In the genomic region with DNA sequence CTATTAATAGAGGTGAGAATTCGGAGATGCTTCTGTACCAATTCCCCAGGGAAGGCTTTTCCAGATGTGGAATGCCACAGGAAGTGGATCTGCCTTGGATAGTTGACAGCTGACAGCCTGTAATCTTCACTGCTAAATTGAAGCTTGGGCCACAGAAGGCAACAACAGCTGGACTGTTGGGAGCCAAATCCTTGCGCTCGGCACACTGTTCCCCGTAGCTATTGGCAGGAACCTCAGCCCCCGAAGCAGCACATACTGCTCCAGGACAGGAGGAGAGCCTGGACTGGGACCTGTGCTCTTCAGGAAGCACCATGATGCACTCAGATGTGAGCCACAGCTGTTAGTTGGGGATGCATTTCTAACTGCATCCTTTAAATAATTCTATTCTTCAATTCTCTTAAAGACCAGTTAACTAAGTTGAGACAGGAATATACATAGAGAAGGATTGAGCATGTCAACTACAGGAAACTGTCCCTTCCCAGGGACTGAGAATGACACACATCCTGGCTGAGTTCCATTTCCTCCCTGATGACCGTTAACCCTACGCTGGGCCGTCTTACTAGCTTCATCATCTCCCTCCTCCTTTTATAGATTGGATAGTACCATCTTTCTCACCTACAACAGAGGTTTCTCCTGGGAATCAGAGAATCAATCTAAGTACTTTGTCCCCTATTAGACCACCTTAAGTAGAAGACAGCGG, we compare ENCODE assay signal across 13 mouse cellular contexts.
DNase-seq lines count a peak whose midpoint lies in the region; ATAC-seq and TF ChIP-seq lines count a peak whose summit lies in the region.
"Had no signal": no experiment of that assay in that cellular context is flagged by ENCODE, and none has a peak within 500 bp of the region (broad histone marks: within the 10 kb centered on the region; RNA-seq: fewer than 3 reads in every experiment).

No protein-coding gene starts in this region.

- no peak overlapping the region for H3K27ac ChIP-seq in heart, embryonic 12.5 days (ENCODE audit: poor library complexity, severe bottlenecking)
- no peak overlapping the region for H3K27ac ChIP-seq in lung, embryonic 14.5 days (ENCODE audit: low read depth)
- H3K27ac ChIP-seq in heart, embryonic 13.5 days (replicated peaks): 0 out of 2 replicates have a peak overlapping the region, but pooled peaks have one; percentile 50

- intact Hi-C loops in heart, postnatal 10 days (cut with DNase I): loop anchor here (5.0 kb wide), 1 partner anchor 46 kb away; no protein-coding TSS in a partner anchor

- no peaks in the 10 kb centered on the region for H3K9me3 ChIP-seq in heart, embryonic 12.5 days (replicated peaks)
- H3K9me3 ChIP-seq in lung, embryonic 14.5 days (ENCODE audit: low read depth, low read length): no peaks in the 10 kb centered on the region
- no peaks in the 10 kb centered on the region for H3K9me3 ChIP-seq in heart, embryonic 13.5 days

- no peak overlapping the region for H3K9ac ChIP-seq in heart, embryonic 12.5 days
- no peak overlapping the region for H3K9ac ChIP-seq in lung, embryonic 14.5 days
- no peak overlapping the region for H3K9ac ChIP-seq in heart, embryonic 13.5 days

- peak; percentile 22 to 49 for DNase-seq in heart, adult 18-20 months
- DNase-seq in lung, embryonic 14.5 days: peak; percentile 69
- DNase-seq in lung, postnatal 14 days: no peak
- DNase-seq in heart, postnatal 10 days: peak; percentile 47 to 58
- DNase-seq in embryo, embryonic 9.5 days (ENCODE audit: extremely low spot score): no peak
- DNase-seq: cerebellum, postnatal 25 days; kidney, adult 8-10 months; lung, adult 2 months had no signal

- ATAC-seq in heart, embryonic 12.5 days (ENCODE audit: insufficient number of reproducible peaks, low FRiP score): no peak
- no peak for ATAC-seq in lung, embryonic 14.5 days (ENCODE audit: insufficient read depth)
- ATAC-seq in heart, embryonic 13.5 days (ENCODE audit: extremely low read depth, insufficient number of reproducible peaks, low FRiP score, low TSS enrichment): no peak
- ATAC-seq: forebrain, embryonic 16.5 days; hindbrain, embryonic 16.5 days had no signal

- no peaks in the 10 kb centered on the region; the same call in 1 of the 2 replicates for H3K27me3 ChIP-seq in heart, embryonic 12.5 days (replicated peaks)
- H3K27me3 ChIP-seq in lung, embryonic 14.5 days (ENCODE audit: insufficient read depth, low read length): no peaks in the 10 kb centered on the region
- no peaks in the 10 kb centered on the region; the same call in 1 of the 2 replicates for H3K27me3 ChIP-seq in heart, embryonic 13.5 days (replicated peaks)

- 54% methylated on average over 9 of the region's 9 CpGs for WGBS in heart, embryonic 12.5 days
- WGBS in lung, embryonic 14.5 days: 54% methylated on average over 9 of the region's 9 CpGs
- 47% methylated on average over 9 of the region's 9 CpGs for WGBS in heart, embryonic 13.5 days

- H3K4me3 ChIP-seq in heart, embryonic 12.5 days: no peak overlapping the region
- no peak overlapping the region for H3K4me3 ChIP-seq in lung, embryonic 14.5 days (ENCODE audit: low read depth, low read length)
- H3K4me3 ChIP-seq in heart, embryonic 13.5 days: no peak overlapping the region
- H3K4me3 ChIP-seq: erythroblast, embryonic 14.5 days had no signal

- H3K36me3 ChIP-seq in heart, embryonic 12.5 days: no peaks in the 10 kb centered on the region
- H3K36me3 ChIP-seq in lung, embryonic 14.5 days (ENCODE audit: insufficient read depth): no peaks in the 10 kb centered on the region
- H3K36me3 ChIP-seq in heart, embryonic 13.5 days: no peaks in the 10 kb centered on the region

- TF ChIP-seq CTCF in lung, embryonic 14.5 days (IDR thresholded peaks at IDR 0.05; ENCODE audit: low read depth): no peak

- H3K4me1 ChIP-seq in heart, embryonic 12.5 days (replicated peaks): peaks cover 32% of the 10 kb centered on the region
- peaks cover 13% of the 10 kb centered on the region for H3K4me1 ChIP-seq in lung, embryonic 14.5 days (ENCODE audit: insufficient read depth)
- peaks cover 38% of the 10 kb centered on the region for H3K4me1 ChIP-seq in heart, embryonic 13.5 days

- no peak overlapping the region for H3K4me2 ChIP-seq in heart, embryonic 12.5 days
- no peak overlapping the region for H3K4me2 ChIP-seq in lung, embryonic 14.5 days
- no peak overlapping the region; the same call in 1 of the 2 replicates for H3K4me2 ChIP-seq in heart, embryonic 13.5 days

Comparison
In these comparisons a context has a peak if more than half of its experiments do, and no peak if none do; other contexts are left out.
1. DNase-seq: peak in heart, adult 18-20 months (2 of 2), lung, embryonic 14.5 days (single experiment) and heart, postnatal 10 days (2 of 2); none in lung, postnatal 14 days (single experiment) and embryo, embryonic 9.5 days (single experiment).